27 mouse cellular contexts compared by ENCODE assay signal in the genomic region with DNA sequence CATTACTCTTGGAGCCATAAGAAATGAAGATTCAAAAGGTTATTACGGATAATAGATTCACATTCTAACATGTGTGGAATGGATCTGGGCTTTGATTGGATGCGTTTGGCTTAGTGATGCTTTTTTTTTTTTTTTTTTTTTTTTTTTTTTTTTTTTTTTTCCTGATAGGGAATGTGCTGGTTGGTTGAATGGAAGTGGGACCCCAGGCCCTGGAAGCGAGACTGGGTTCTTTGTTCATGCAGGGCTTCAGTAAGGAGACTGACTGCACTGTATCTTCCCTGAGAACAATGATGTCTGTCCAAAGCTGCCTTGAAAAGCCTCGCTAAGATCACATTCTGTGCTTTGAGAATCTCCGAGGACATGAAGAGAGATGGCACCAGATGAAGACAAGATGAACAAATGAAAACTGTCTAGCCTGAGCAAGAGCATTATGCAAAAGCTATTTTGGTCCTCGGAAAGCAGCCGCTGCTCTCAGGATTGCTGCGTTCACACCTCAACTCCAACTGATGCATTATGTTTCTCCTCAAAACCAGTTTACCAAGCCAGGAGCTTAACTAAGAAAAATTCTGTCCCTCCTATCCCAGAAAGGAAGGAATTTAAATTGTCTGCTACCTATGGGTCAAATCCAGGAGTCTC.
DNase-seq lines count a peak whose midpoint lies in the region; ATAC-seq and TF ChIP-seq lines count a peak whose summit lies in the region.
"Had no signal": no experiment of that assay in that cellular context is flagged by ENCODE, and none has a peak within 500 bp of the region (broad histone marks: within the 10 kb centered on the region; RNA-seq: fewer than 3 reads in every experiment).

No protein-coding gene starts in this region.

- no peak for DNase-seq in frontal cortex, postnatal 14 days (ENCODE audit: low spot score in 2 of 2)
- peak; percentile 6 for DNase-seq in left cerebral cortex, adult 11 months (ENCODE audit: low spot score)
- no peak for DNase-seq in left cerebral cortex, adult 2 months (ENCODE audit: extremely low spot score in 1 of 2, low spot score in 2 of 2)
- peak; percentile 16 to 30 for DNase-seq in right cerebral cortex, adult 2 months (ENCODE audit: low spot score in 2 of 2)
- DNase-seq in right cerebral cortex, postnatal 4 days, result no peak
- DNase-seq in cerebellum, postnatal 4 days (ENCODE audit: low spot score in 2 of 2), result no peak
- DNase-seq: adrenal gland, postnatal 36 days; cerebellum, adult 11-12 months; cerebellum, postnatal 10 days; gastrocnemius, postnatal 10 days; kidney, adult 9 months; kidney, postnatal 14 days; liver; lung, postnatal 36 days; midbrain, embryonic 14.5 days; spleen, adult 18-20 months; thymus, postnatal 14 days had no signal

- no peak overlapping the region for H3K4me3 ChIP-seq in left cerebral cortex, adult 2 months
- H3K4me3 ChIP-seq: embryonic facial prominence, embryonic 15.5 days; hindbrain, embryonic 15.5 days; limb, embryonic 10.5 days; liver, embryonic 15.5 days; lung, embryonic 15.5 days; megakaryocyte, embryonic 14.5 days had no signal

- no peak for TF ChIP-seq CTCF in left cerebral cortex, adult 2 months (IDR thresholded peaks at IDR 0.05)

- ATAC-seq in frontal cortex, adult (ENCODE audit: low TSS enrichment), result peak; percentile 97
- ATAC-seq: forebrain, embryonic 14.5 days; intestine, embryonic 16.5 days; Patski had no signal

- intact Hi-C loops in left cerebral cortex, adult 2 months (cut with DNase I), result no loop called here

- no peak overlapping the region for H3K27ac ChIP-seq in left cerebral cortex, adult 2 months
- H3K27ac ChIP-seq: embryonic facial prominence, embryonic 15.5 days; hindbrain, embryonic 15.5 days; limb, embryonic 10.5 days; liver, embryonic 15.5 days; lung, embryonic 15.5 days had no signal

Comparison
In these comparisons a context has a peak if more than half of its experiments do, and no peak if none do; other contexts are left out.
1. DNase-seq: peak in left cerebral cortex, adult 11 months (single experiment) and right cerebral cortex, adult 2 months (2 of 2); none in frontal cortex, postnatal 14 days (0 of 2), left cerebral cortex, adult 2 months (0 of 2), right cerebral cortex, postnatal 4 days (single experiment) and cerebellum, postnatal 4 days (0 of 2).